Mouse (Mus musculus): ENCODE results near the gene Uqcc3. TPM values are rescaled to one million over a fixed set of nuclear protein-coding genes. Genes with fewer than 3 reads are reported as not detected.

Uqcc3 gene
- polyA plus RNA-seq, 1 experiment, result 20.8 TPM

- WGBS, result 93% methylated on average over 9 of the region's 9 CpGs
Observed at GRCm38 (mm10) chr19:8895397-8895960, 14.8 kb upstream of the Uqcc3 start.

DNA sequence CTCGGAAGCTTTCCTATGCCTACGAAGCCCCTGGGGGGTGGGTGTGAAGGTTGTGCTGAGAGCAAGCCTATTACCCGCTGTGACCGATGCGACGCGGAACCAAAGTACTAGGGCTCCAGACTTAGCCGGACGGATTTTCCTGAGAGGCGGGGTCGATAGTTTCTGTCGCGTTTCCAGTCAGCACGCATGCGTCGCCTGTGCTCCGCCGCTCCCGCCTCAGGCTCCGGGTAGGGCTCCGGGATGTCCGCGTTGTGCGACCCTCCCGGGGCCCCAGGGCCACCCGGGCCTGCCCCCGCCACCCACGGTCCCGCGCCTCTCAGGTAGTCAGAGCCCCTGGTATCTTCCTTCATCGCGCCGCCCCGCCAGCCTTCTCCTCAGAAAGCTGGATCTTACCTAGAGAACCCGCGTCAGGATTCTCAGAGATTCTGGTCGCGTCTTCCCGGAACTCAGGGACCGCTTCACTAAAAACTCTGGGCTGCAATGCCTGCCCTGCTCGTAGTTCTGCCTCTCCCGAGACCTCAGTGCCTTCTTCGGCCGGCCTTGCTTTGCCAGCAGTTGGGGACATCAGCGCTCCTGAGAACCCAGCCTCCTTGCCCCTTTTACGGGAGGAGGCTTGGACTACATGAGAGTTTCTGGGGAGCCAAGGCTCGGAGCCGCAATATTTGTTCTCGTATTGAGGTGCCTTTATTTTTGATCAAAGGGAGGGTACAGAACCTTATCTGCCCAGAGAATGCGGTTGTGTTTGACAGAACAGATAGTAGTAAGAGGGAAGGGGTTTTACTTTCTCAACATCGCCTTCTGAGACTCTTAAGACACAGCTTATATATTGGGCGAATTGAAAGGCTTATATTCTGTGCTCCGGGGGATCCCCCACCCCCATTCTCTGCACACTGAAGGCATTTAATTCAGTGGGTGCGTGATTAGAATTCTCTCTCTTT is 12.4 kb upstream of the Uqcc3 start, which contains the start of gene Ints5:
TSS of gene Ints5 (plus strand) at position 177 of the 938 bp plus-strand sequence.
- Histone ChIP-seq H3K4me1 (ENCODE audit: control insufficient read depth, insufficient read depth, insufficient read length) (peaks cover 5% of the 10 kb centered on the region; the same call in 1 of the 2 replicates), H3K27ac (ENCODE audit: insufficient read depth, low read length) (peak within 1 kb of the TSS; percentile 68), H3K27me3 (ENCODE audit: control insufficient read depth, insufficient read depth, low read length) (no peaks in the 10 kb centered on the region), H3K36me3 (ENCODE audit: control insufficient read depth, insufficient read depth, low read length) (peaks cover 8% of the 10 kb centered on the region), H3K4me3 (ENCODE audit: extremely low read depth, insufficient read depth, insufficient read length) (peak within 1 kb of the TSS; percentile 80)
- TF ChIP-seq POLR2A (IDR thresholded peaks at IDR 0.05; ENCODE audit: low read depth, low read length) (peak; percentile 77), CTCF (IDR thresholded peaks at IDR 0.05; ENCODE audit: extremely low read depth, insufficient read depth, insufficient read length, insufficient replicate concordance) (no peak)
- WGBS, result 2% methylated on average over 54 of the region's 54 CpGs
- DNase-seq (ENCODE audit: low read depth in 1 of 2, low spot score in 2 of 2), result peak; percentile 73 to 78

More at GRCm38 (mm10) chr19:8895397-8895960, 14.8 kb upstream of the Uqcc3 start:
- no peak overlapping the region for H3K27ac ChIP-seq (ENCODE audit: insufficient read depth, low read length)
- peaks cover 4% of the 10 kb centered on the region; the same call in 1 of the 2 replicates for H3K4me1 ChIP-seq (ENCODE audit: control insufficient read depth, insufficient read depth, insufficient read length)
- TF ChIP-seq CTCF (IDR thresholded peaks at IDR 0.05; ENCODE audit: extremely low read depth, insufficient read depth, insufficient read length, insufficient replicate concordance), result no peak
- TF ChIP-seq POLR2A (IDR thresholded peaks at IDR 0.05; ENCODE audit: low read depth, low read length), result no peak
- DNase-seq (ENCODE audit: low read depth in 1 of 2, low spot score in 2 of 2), result no peak
- no peaks in the 10 kb centered on the region for H3K27me3 ChIP-seq (ENCODE audit: control insufficient read depth, insufficient read depth, low read length)
- H3K4me3 ChIP-seq (ENCODE audit: extremely low read depth, insufficient read depth, insufficient read length), result no peak overlapping the region
- H3K36me3 ChIP-seq (ENCODE audit: control insufficient read depth, insufficient read depth, low read length), result peaks cover 6% of the 10 kb centered on the region

DNA sequence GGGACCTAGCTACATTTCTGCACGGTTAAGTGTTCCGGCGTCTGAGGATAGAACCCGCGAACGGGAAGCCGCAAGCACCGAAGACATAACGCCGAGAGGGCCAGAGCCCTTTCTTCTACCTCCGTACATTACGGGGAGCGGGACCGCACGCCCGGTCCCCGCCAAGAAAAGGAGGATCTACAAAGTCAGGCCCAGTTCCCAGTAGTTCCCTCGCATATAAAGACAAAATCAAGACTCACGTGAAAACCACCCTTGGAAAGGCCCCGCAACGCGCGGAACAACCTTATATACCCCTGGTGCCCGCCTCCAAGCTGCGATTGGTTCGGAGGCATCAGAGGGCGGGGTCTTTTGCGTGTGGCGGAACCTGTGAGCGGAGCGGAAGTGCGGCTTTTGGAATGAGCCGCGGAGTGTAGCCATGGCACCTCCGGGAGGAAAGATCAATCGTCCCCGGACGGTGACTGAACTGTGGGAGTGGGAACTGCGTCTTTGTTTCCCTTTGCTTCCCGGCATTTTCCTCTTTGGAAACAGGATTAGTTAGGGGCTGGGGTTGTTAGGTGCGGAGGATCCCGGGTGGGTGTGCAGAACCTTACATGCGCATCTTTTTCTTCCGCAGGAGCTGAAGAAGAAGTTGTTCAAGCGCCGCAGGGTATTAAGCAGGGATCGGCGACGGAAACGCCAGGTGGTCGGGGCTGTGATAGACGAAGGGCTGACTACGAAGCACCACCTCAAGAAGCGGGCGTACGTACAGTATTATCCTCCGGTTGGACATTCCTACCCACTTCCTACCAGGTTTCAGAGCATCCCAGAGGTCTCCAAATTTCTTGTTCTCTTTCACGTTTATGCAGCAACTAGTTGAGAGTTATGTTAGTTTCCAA is 8.0 kb upstream of the Uqcc3 start, which contains the start of the genes 1810009A15Rik and Gm49416:
TSS of gene 1810009A15Rik (plus strand) at position 343 of the 875 bp plus-strand sequence.
TSS of gene Gm49416 (plus strand) at position 416 of the 875 bp plus-strand sequence.
- WGBS, result under 1% methylated on average over 58 of the region's 58 CpGs
- H3K4me3 ChIP-seq (ENCODE audit: extremely low read depth, insufficient read depth, insufficient read length), result peak within 1 kb of the TSS; percentile 75
- peak within 1 kb of the TSS; percentile 83 for H3K27ac ChIP-seq (ENCODE audit: insufficient read depth, low read length)
- no peaks in the 10 kb centered on the region for H3K27me3 ChIP-seq (ENCODE audit: control insufficient read depth, insufficient read depth, low read length)
- peak; percentile 90 to 94 for DNase-seq (ENCODE audit: low read depth in 1 of 2, low spot score in 2 of 2)
- 0 out of 2 replicates have a peak, but pooled peaks cover 5% of the 10 kb centered on the region for H3K4me1 ChIP-seq (ENCODE audit: control insufficient read depth, insufficient read depth, insufficient read length)
- peaks cover 6% of the 10 kb centered on the region for H3K36me3 ChIP-seq (ENCODE audit: control insufficient read depth, insufficient read depth, low read length)
- TF ChIP-seq CTCF (IDR thresholded peaks at IDR 0.05; ENCODE audit: extremely low read depth, insufficient read depth, insufficient read length, insufficient replicate concordance) (no peak), POLR2A (IDR thresholded peaks at IDR 0.05; ENCODE audit: low read depth, low read length) (peak; percentile 72)

GRCm38 (mm10) chr19:8887585-8888463 is 7.1 kb upstream of the Uqcc3 start:
- no peak for TF ChIP-seq POLR2A (IDR thresholded peaks at IDR 0.05; ENCODE audit: low read depth, low read length)
- no peak for TF ChIP-seq CTCF (IDR thresholded peaks at IDR 0.05; ENCODE audit: extremely low read depth, insufficient read depth, insufficient read length, insufficient replicate concordance)
- peak overlapping the region; percentile 83 for H3K27ac ChIP-seq (ENCODE audit: insufficient read depth, low read length)
- peak overlapping the region; percentile 75 for H3K4me3 ChIP-seq (ENCODE audit: extremely low read depth, insufficient read depth, insufficient read length)

GRCm38 (mm10) chr19:8886916-8887584 is 6.3 kb upstream of the Uqcc3 start:
- no peak for TF ChIP-seq CTCF (IDR thresholded peaks at IDR 0.05; ENCODE audit: extremely low read depth, insufficient read depth, insufficient read length, insufficient replicate concordance)
- TF ChIP-seq POLR2A (IDR thresholded peaks at IDR 0.05; ENCODE audit: low read depth, low read length), result no peak
- H3K36me3 ChIP-seq (ENCODE audit: control insufficient read depth, insufficient read depth, low read length), result peaks cover 6% of the 10 kb centered on the region
- 0 out of 2 replicates have a peak, but pooled peaks cover 5% of the 10 kb centered on the region for H3K4me1 ChIP-seq (ENCODE audit: control insufficient read depth, insufficient read depth, insufficient read length)
- H3K27ac ChIP-seq (ENCODE audit: insufficient read depth, low read length), result no peak overlapping the region
- no peaks in the 10 kb centered on the region for H3K27me3 ChIP-seq (ENCODE audit: control insufficient read depth, insufficient read depth, low read length)
- DNase-seq (ENCODE audit: low read depth in 1 of 2, low spot score in 2 of 2), result no peak
- 73% methylated on average over 1 of the region's 1 CpGs for WGBS
- no peak overlapping the region for H3K4me3 ChIP-seq (ENCODE audit: extremely low read depth, insufficient read depth, insufficient read length)

More at GRCm38 (mm10) chr19:8887585-8888463, 7.1 kb upstream of the Uqcc3 start:
- Histone ChIP-seq H3K36me3 (ENCODE audit: control insufficient read depth, insufficient read depth, low read length) (peaks cover 6% of the 10 kb centered on the region), H3K27me3 (ENCODE audit: control insufficient read depth, insufficient read depth, low read length) (no peaks in the 10 kb centered on the region), H3K4me1 (ENCODE audit: control insufficient read depth, insufficient read depth, insufficient read length) (0 out of 2 replicates have a peak, but pooled peaks cover 5% of the 10 kb centered on the region)
- DNase-seq (ENCODE audit: low read depth in 1 of 2, low spot score in 2 of 2), result no peak
- 24% methylated on average over 19 of the region's 19 CpGs for WGBS

Measured in spleen, adult 2 months (tissue).